ENCODE assay signal across 8 mouse cellular contexts in genomic region chr2:163152340-163153033, GRCm38 (mm10). TPM values are rescaled to one million over a fixed set of nuclear protein-coding genes. Genes with fewer than 3 reads are reported as not detected.
A peak's percentile ranks its signal among the peaks of the same experiment; 100 is the strongest.
DNase-seq lines count a peak whose midpoint lies in the region; ATAC-seq and TF ChIP-seq lines count a peak whose summit lies in the region.

No protein-coding gene starts in this region.

- H3K79me2 ChIP-seq in heart, adult 2 months (replicated peaks; ENCODE audit: control insufficient read depth, insufficient read depth, low read length): no peaks in the 10 kb centered on the region

- H3K27ac ChIP-seq in heart, adult 2 months: no peak overlapping the region
- no peak overlapping the region for H3K27ac ChIP-seq in embryonic facial prominence, embryonic 10.5 days (replicated peaks)
- H3K27ac ChIP-seq in hindbrain, embryonic 16.5 days (ENCODE audit: low read depth, low read length): peak overlapping the region; percentile 55
- H3K27ac ChIP-seq in midbrain, embryonic 10.5 days (replicated peaks): peak overlapping the region; percentile 79

- no peak overlapping the region for H3K4me3 ChIP-seq in heart, adult 2 months
- H3K4me3 ChIP-seq in embryonic facial prominence, embryonic 10.5 days: no peak overlapping the region
- no peak overlapping the region for H3K4me3 ChIP-seq in hindbrain, embryonic 16.5 days (ENCODE audit: low read length)
- H3K4me3 ChIP-seq in midbrain, embryonic 10.5 days: no peak overlapping the region; the same call in 1 of the 2 replicates

- peak; percentile 80 for ATAC-seq in hindbrain, embryonic 16.5 days

- no peaks in the 10 kb centered on the region for H3K4me1 ChIP-seq in heart, adult 2 months (ENCODE audit: control insufficient read depth, insufficient read depth, low read length)
- peaks cover 16% of the 10 kb centered on the region for H3K4me1 ChIP-seq in embryonic facial prominence, embryonic 10.5 days
- peaks cover 10% of the 10 kb centered on the region for H3K4me1 ChIP-seq in hindbrain, embryonic 16.5 days (ENCODE audit: control insufficient read depth, insufficient read depth, low read depth, low read length)
- peaks cover 30% of the 10 kb centered on the region for H3K4me1 ChIP-seq in midbrain, embryonic 10.5 days

- no peaks in the 10 kb centered on the region for H3K36me3 ChIP-seq in heart, adult 2 months (ENCODE audit: control insufficient read depth, insufficient read depth, low read length)
- no peaks in the 10 kb centered on the region for H3K36me3 ChIP-seq in embryonic facial prominence, embryonic 10.5 days (replicated peaks)
- H3K36me3 ChIP-seq in hindbrain, embryonic 16.5 days (ENCODE audit: control insufficient read depth, insufficient read depth, low read length): no peaks in the 10 kb centered on the region
- H3K36me3 ChIP-seq in midbrain, embryonic 10.5 days: no peaks in the 10 kb centered on the region

- no peaks in the 10 kb centered on the region for H3K9me3 ChIP-seq in embryonic facial prominence, embryonic 10.5 days
- no peaks in the 10 kb centered on the region for H3K9me3 ChIP-seq in hindbrain, embryonic 16.5 days (ENCODE audit: control insufficient read depth, low read length)
- H3K9me3 ChIP-seq in midbrain, embryonic 10.5 days (replicated peaks): no peaks in the 10 kb centered on the region

- peak; percentile 49 for DNase-seq in heart, postnatal 4 days
- no peak for DNase-seq in heart, adult 2 months
- peak; percentile 76 for DNase-seq in embryonic facial prominence, embryonic 10.5 days (ENCODE audit: low spot score)
- peak; percentile 88 for DNase-seq in midbrain, embryonic 10.5 days (ENCODE audit: low spot score)
- no peak for DNase-seq in thymus, postnatal 25 days
- no peak for DNase-seq in thymus, postnatal 14 days
- DNase-seq in spleen, adult 18-20 months: no peak

- peak overlapping the region; percentile 8; the same call in 1 of the 2 replicates for H3K4me2 ChIP-seq in hindbrain, embryonic 16.5 days (ENCODE audit: low read length)

- TF ChIP-seq POLR2A in heart, adult 2 months (IDR thresholded peaks at IDR 0.05; ENCODE audit: insufficient read depth, low read depth, low read length): no peak

- WGBS in heart, adult 2 months: 70% methylated on average over 22 of the region's 22 CpGs
- WGBS in embryonic facial prominence, embryonic 10.5 days: 75% methylated on average over 22 of the region's 22 CpGs
- 34% methylated on average over 22 of the region's 22 CpGs for WGBS in hindbrain, embryonic 16.5 days
- 59% methylated on average over 22 of the region's 22 CpGs for WGBS in midbrain, embryonic 10.5 days

- no peak for TF ChIP-seq EP300 in heart, adult 2 months (IDR thresholded peaks at IDR 0.05; ENCODE audit: insufficient read depth, low read depth, low read length)

- TF ChIP-seq CTCF in heart, adult 2 months (IDR thresholded peaks at IDR 0.05): no peak

- intact Hi-C loops in heart, adult 2 months (cut with DNase I): no loop called here

- H3K27me3 ChIP-seq in heart, adult 2 months (ENCODE audit: control insufficient read depth, insufficient read depth, low read length): no peaks in the 10 kb centered on the region
- no peaks in the 10 kb centered on the region for H3K27me3 ChIP-seq in embryonic facial prominence, embryonic 10.5 days (replicated peaks; ENCODE audit: low read depth, poor library complexity, severe bottlenecking)
- H3K27me3 ChIP-seq in hindbrain, embryonic 16.5 days (replicated peaks; ENCODE audit: control insufficient read depth, insufficient read depth, low read length): no peaks in the 10 kb centered on the region
- no peaks in the 10 kb centered on the region; the same call in 1 of the 2 replicates for H3K27me3 ChIP-seq in midbrain, embryonic 10.5 days (ENCODE audit: low read depth, poor library complexity, severe bottlenecking)

- no peak overlapping the region for H3K9ac ChIP-seq in heart, adult 2 months (ENCODE audit: low read depth, low read length)
- peak overlapping the region; percentile 29; the same call in 1 of the 2 replicates for H3K9ac ChIP-seq in hindbrain, embryonic 16.5 days (ENCODE audit: low read depth, low read length)

RNA-seq across cellular contexts. Expression of gene Tox2, which starts 50.4 kb away (rescaled TPM):
- total RNA-seq in heart, postnatal 4 days (2021): 1 to 10 TPM; 4.1 to 5.6 TPM
- total RNA-seq in heart, adult 2 months (2021): 1 to 10 TPM; 1.1 to 1.3 TPM
- 1.7 and 2.3 TPM in 2 replicates for polyA plus RNA-seq in heart, adult 2 months (2012; rRNA removed)
- polyA plus RNA-seq in embryonic facial prominence, embryonic 10.5 days (2016; fragmentation: Nextera tagmentation; extraction: Ambion mirVana): 16.3 and 17.8 TPM in 2 replicates
- 23.0 and 33.7 TPM in 2 replicates for polyA plus RNA-seq in hindbrain, embryonic 16.5 days (2015; fragmentation: Nextera tagmentation; extraction: Ambion mirVana)
- polyA plus RNA-seq in midbrain, embryonic 10.5 days (2016; fragmentation: Nextera tagmentation; extraction: Ambion mirVana): 45.5 and 52.3 TPM in 2 replicates

Comparison
In these comparisons a context has a peak if more than half of its experiments do, and no peak if none do; other contexts are left out.
1. DNase-seq: peak in heart, postnatal 4 days (single experiment), embryonic facial prominence, embryonic 10.5 days (single experiment) and midbrain, embryonic 10.5 days (single experiment); none in heart, adult 2 months (0 of 2), thymus, postnatal 25 days (single experiment), thymus, postnatal 14 days (single experiment) and spleen, adult 18-20 months (0 of 2).
2. H3K27ac ChIP-seq: peak in hindbrain, embryonic 16.5 days (single experiment) and midbrain, embryonic 10.5 days (single experiment); none in heart, adult 2 months (single experiment) and embryonic facial prominence, embryonic 10.5 days (single experiment).